Mouse (Mus musculus) heart, embryonic 10.5 days (tissue): ENCODE measurements at regions not wholly inside any gene's neighbourhood (a gene's known extent, or its start where the extent isn't known, plus 50 kb on each side); places are given as distances from the start of the nearest gene placed in this dataset.

Experiments
- DNase-seq: peaks from one replicate; pipeline ENCODE4 v3.0.0-alpha.2; 2017; ENCODE audit warnings: low spot score
- H3K27ac ChIP-seq: fragments of 300-500 bp; sonication (generic); 2 replicates; pipeline ENCODE4 v1.5.1; 2016; ENCODE audit warnings: mild to moderate bottlenecking
- H3K27me3 ChIP-seq: fragments of 300-500 bp; sonication (generic); 2 replicates; pipeline ENCODE4 v1.6.1; 2016; ENCODE audit warnings: mild to moderate bottlenecking; ENCODE audit not compliant: poor library complexity, insufficient read depth, severe bottlenecking
- H3K36me3 ChIP-seq: fragments of 300-500 bp; sonication (generic); 2 replicates; pipeline ENCODE4 v1.6.1; 2016; ENCODE audit warnings: mild to moderate bottlenecking, moderate library complexity
- H3K4me1 ChIP-seq: fragments of 300-500 bp; sonication (generic); 2 replicates; pipeline ENCODE4 v1.6.1; 2016; ENCODE audit warnings: mild to moderate bottlenecking
- H3K4me3 ChIP-seq: fragments of 300-500 bp; sonication (generic); 2 replicates; pipeline ENCODE4 v1.5.1; 2016; ENCODE audit warnings: mild to moderate bottlenecking, moderate library complexity
- H3K9me3 ChIP-seq: fragments of 300-500 bp; sonication (generic); 2 replicates; pipeline ENCODE4 v1.6.1; 2016; ENCODE audit warnings: mild to moderate bottlenecking, moderate library complexity
- WGBS: fragments of 180-500 bp; shearing (Covaris S2); methylation state at CpG from one replicate; pipeline ENCODE4 v1.1.7; 2016; 5-methylcytosine and 5-hydroxymethylcytosine counted together

GRCm38 (mm10) chr12:5566231-5566630, 190.7 kb upstream of the Klhl29 start:
- Histone ChIP-seq H3K4me3 (no peak overlapping the region), H3K9me3 (no peaks in the 10 kb centered on the region), H3K27ac (no peak overlapping the region), H3K27me3 (no peaks in the 10 kb centered on the region), H3K36me3 (no peaks in the 10 kb centered on the region), H3K4me1 (no peaks in the 10 kb centered on the region)
- WGBS, result 27% methylated on average over 2 of the region's 2 CpGs
- DNase-seq, result no peak

- Histone ChIP-seq H3K36me3 (no peaks in the 10 kb centered on the region), H3K27me3 (no peaks in the 10 kb centered on the region), H3K9me3 (no peaks in the 10 kb centered on the region), H3K27ac (no peak overlapping the region), H3K4me1 (no peaks in the 10 kb centered on the region), H3K4me3 (no peak overlapping the region)
- DNase-seq, result no peak
- 62% methylated on average over 4 of the region's 4 CpGs for WGBS
These were observed 177.1 kb upstream of the Klhl29 start for GRCm38 (mm10) chr12:5552607-5553006.

- Histone ChIP-seq H3K27ac (no peak overlapping the region), H3K4me3 (no peak overlapping the region), H3K36me3 (no peaks in the 10 kb centered on the region), H3K4me1 (no peaks in the 10 kb centered on the region), H3K9me3 (no peaks in the 10 kb centered on the region), H3K27me3 (no peaks in the 10 kb centered on the region)
- DNase-seq, result no peak
- WGBS, result 56% methylated on average over 2 of the region's 2 CpGs
These were observed 176.4 kb upstream of the Klhl29 start for GRCm38 (mm10) chr12:5551901-5552300.

GRCm38 (mm10) chr12:5549796-5550195, 174.3 kb upstream of the Klhl29 start:
- H3K27ac ChIP-seq, result no peak overlapping the region
- no peak for DNase-seq
- WGBS, result 67% methylated on average over 7 of the region's 7 CpGs
- H3K36me3 ChIP-seq, result no peaks in the 10 kb centered on the region
- H3K4me3 ChIP-seq, result no peak overlapping the region
- H3K9me3 ChIP-seq, result no peaks in the 10 kb centered on the region
- no peaks in the 10 kb centered on the region for H3K4me1 ChIP-seq
- no peaks in the 10 kb centered on the region for H3K27me3 ChIP-seq

- no peak for DNase-seq
- Histone ChIP-seq H3K27ac (no peak overlapping the region), H3K9me3 (no peaks in the 10 kb centered on the region), H3K36me3 (no peaks in the 10 kb centered on the region), H3K27me3 (no peaks in the 10 kb centered on the region), H3K4me3 (no peak overlapping the region), H3K4me1 (no peaks in the 10 kb centered on the region)
- 83% methylated on average over 5 of the region's 5 CpGs for WGBS
These were observed 172.2 kb upstream of the Klhl29 start for GRCm38 (mm10) chr12:5547698-5548097.

GRCm38 (mm10) chr12:5542701-5543100, 167.2 kb upstream of the Klhl29 start:
- Histone ChIP-seq H3K27ac (no peak overlapping the region), H3K9me3 (no peaks in the 10 kb centered on the region), H3K27me3 (no peaks in the 10 kb centered on the region), H3K36me3 (no peaks in the 10 kb centered on the region), H3K4me3 (no peak overlapping the region), H3K4me1 (no peaks in the 10 kb centered on the region)
- DNase-seq, result no peak

GRCm38 (mm10) chr12:5496299-5496698, 120.8 kb upstream of the Klhl29 start:
- Histone ChIP-seq H3K27me3 (no peaks in the 10 kb centered on the region), H3K36me3 (no peaks in the 10 kb centered on the region), H3K4me3 (no peak overlapping the region), H3K27ac (no peak overlapping the region), H3K4me1 (no peaks in the 10 kb centered on the region), H3K9me3 (no peaks in the 10 kb centered on the region)
- 73% methylated on average over 4 of the region's 4 CpGs for WGBS
- no peak for DNase-seq

- Histone ChIP-seq H3K36me3 (no peaks in the 10 kb centered on the region), H3K27me3 (no peaks in the 10 kb centered on the region), H3K27ac (no peak overlapping the region), H3K9me3 (no peaks in the 10 kb centered on the region), H3K4me3 (no peak overlapping the region), H3K4me1 (no peaks in the 10 kb centered on the region)
- WGBS, result 59% methylated on average over 7 of the region's 7 CpGs
- DNase-seq, result no peak
These were observed 119.4 kb upstream of the Klhl29 start for GRCm38 (mm10) chr12:5494657-5495512.

- peaks cover 14% of the 10 kb centered on the region; the same call in 1 of the 2 replicates for H3K4me1 ChIP-seq
- no peak for DNase-seq
- no peak overlapping the region for H3K4me3 ChIP-seq
- H3K27ac ChIP-seq, result no peak overlapping the region
- 70% methylated on average over 9 of the region's 9 CpGs for WGBS
- H3K27me3 ChIP-seq, result 0 out of 2 replicates have a peak, but pooled peaks cover 5% of the 10 kb centered on the region
- no peaks in the 10 kb centered on the region for H3K9me3 ChIP-seq
- H3K36me3 ChIP-seq, result no peaks in the 10 kb centered on the region
These were observed 88.9 kb upstream of the Klhl29 start for GRCm38 (mm10) chr12:5464250-5464899.

GRCm38 (mm10) chr12:5453157-5453556, 77.7 kb upstream of the Klhl29 start:
- no peaks in the 10 kb centered on the region for H3K9me3 ChIP-seq
- H3K4me1 ChIP-seq, result no peaks in the 10 kb centered on the region
- H3K27ac ChIP-seq, result no peak overlapping the region
- 79% methylated on average over 2 of the region's 2 CpGs for WGBS
- DNase-seq, result no peak
- no peak overlapping the region for H3K4me3 ChIP-seq
- H3K27me3 ChIP-seq, result no peaks in the 10 kb centered on the region
- H3K36me3 ChIP-seq, result no peaks in the 10 kb centered on the region

GRCm38 (mm10) chr12:5443730-5444129, 68.2 kb upstream of the Klhl29 start:
- H3K27me3 ChIP-seq, result no peaks in the 10 kb centered on the region
- no peaks in the 10 kb centered on the region for H3K36me3 ChIP-seq
- no peak overlapping the region; the same call in 1 of the 2 replicates for H3K27ac ChIP-seq
- H3K4me3 ChIP-seq, result no peak overlapping the region
- 78% methylated on average over 2 of the region's 2 CpGs for WGBS
- H3K9me3 ChIP-seq, result no peaks in the 10 kb centered on the region
- no peaks in the 10 kb centered on the region for H3K4me1 ChIP-seq
- no peak for DNase-seq

GRCm38 (mm10) chr12:5443091-5443531, 67.6 kb upstream of the Klhl29 start:
- no peak overlapping the region for H3K27ac ChIP-seq
- no peaks in the 10 kb centered on the region for H3K9me3 ChIP-seq
- no peak overlapping the region for H3K4me3 ChIP-seq
- no peaks in the 10 kb centered on the region for H3K4me1 ChIP-seq
- H3K27me3 ChIP-seq, result no peaks in the 10 kb centered on the region
- DNase-seq, result no peak
- WGBS, result 80% methylated on average over 7 of the region's 7 CpGs
- H3K36me3 ChIP-seq, result no peaks in the 10 kb centered on the region

- Histone ChIP-seq H3K9me3 (no peaks in the 10 kb centered on the region), H3K4me3 (no peak overlapping the region), H3K4me1 (no peaks in the 10 kb centered on the region), H3K36me3 (no peaks in the 10 kb centered on the region), H3K27me3 (no peaks in the 10 kb centered on the region), H3K27ac (no peak overlapping the region)
- no peak for DNase-seq
- 83% methylated on average over 5 of the region's 5 CpGs for WGBS
These were observed 67.2 kb upstream of the Klhl29 start for GRCm38 (mm10) chr12:5442679-5443078.
